Mouse (Mus musculus): ENCODE measurements around the gene Hk3. TPM values are rescaled to one million over a fixed set of nuclear protein-coding genes. Genes with fewer than 3 reads are reported as not detected.

Hk3 gene
- polyA plus RNA-seq, 1 experiment from 2014 or later, result 2.6 TPM

- 76% methylated on average over 4 of the region's 4 CpGs for WGBS
- no peak overlapping the region for H3K9ac ChIP-seq (ENCODE audit: low read length)
- no peaks in the 10 kb centered on the region for H3K27me3 ChIP-seq (ENCODE audit: control insufficient read depth, insufficient read depth, low read length)
- no peaks in the 10 kb centered on the region for H3K36me3 ChIP-seq (ENCODE audit: control insufficient read depth, insufficient read depth, low read length)
- H3K9me3 ChIP-seq (replicated peaks; ENCODE audit: control insufficient read depth, low read length), result no peaks in the 10 kb centered on the region
- no peak for ATAC-seq (ENCODE audit: insufficient read depth, low FRiP score)
- H3K4me2 ChIP-seq (ENCODE audit: low read depth, low read length), result no peak overlapping the region
- no peaks in the 10 kb centered on the region for H3K4me1 ChIP-seq (ENCODE audit: control insufficient read depth, insufficient read depth, low read length)
- H3K27ac ChIP-seq (ENCODE audit: low read length), result no peak overlapping the region
- no peak overlapping the region for H3K4me3 ChIP-seq (replicated peaks; ENCODE audit: low read length)
Measured at GRCm38 (mm10) chr13:55020051-55020450, 1.1 kb downstream of the Hk3 start.

GRCm38 (mm10) chr13:55019181-55019580 is 2.0 kb downstream of the Hk3 start:
- Histone ChIP-seq H3K9ac (ENCODE audit: low read length) (no peak overlapping the region), H3K4me2 (ENCODE audit: low read depth, low read length) (no peak overlapping the region), H3K36me3 (ENCODE audit: control insufficient read depth, insufficient read depth, low read length) (no peaks in the 10 kb centered on the region), H3K4me3 (replicated peaks; ENCODE audit: low read length) (no peak overlapping the region), H3K27ac (ENCODE audit: low read length) (no peak overlapping the region), H3K9me3 (replicated peaks; ENCODE audit: control insufficient read depth, low read length) (no peaks in the 10 kb centered on the region), H3K27me3 (ENCODE audit: control insufficient read depth, insufficient read depth, low read length) (no peaks in the 10 kb centered on the region), H3K4me1 (ENCODE audit: control insufficient read depth, insufficient read depth, low read length) (no peaks in the 10 kb centered on the region)
- 46% methylated on average over 3 of the region's 3 CpGs for WGBS
- no peak for ATAC-seq (ENCODE audit: insufficient read depth, low FRiP score)

GRCm38 (mm10) chr13:55018700-55019099 is 2.5 kb downstream of the Hk3 start:
- H3K9me3 ChIP-seq (replicated peaks; ENCODE audit: control insufficient read depth, low read length), result no peaks in the 10 kb centered on the region
- WGBS, result 83% methylated on average over 9 of the region's 9 CpGs
- no peaks in the 10 kb centered on the region for H3K4me1 ChIP-seq (ENCODE audit: control insufficient read depth, insufficient read depth, low read length)
- no peaks in the 10 kb centered on the region for H3K36me3 ChIP-seq (ENCODE audit: control insufficient read depth, insufficient read depth, low read length)
- H3K9ac ChIP-seq (ENCODE audit: low read length), result no peak overlapping the region
- H3K27ac ChIP-seq (ENCODE audit: low read length), result no peak overlapping the region
- H3K4me2 ChIP-seq (ENCODE audit: low read depth, low read length), result no peak overlapping the region
- H3K4me3 ChIP-seq (replicated peaks; ENCODE audit: low read length), result no peak overlapping the region
- no peaks in the 10 kb centered on the region for H3K27me3 ChIP-seq (ENCODE audit: control insufficient read depth, insufficient read depth, low read length)
- no peak for ATAC-seq (ENCODE audit: insufficient read depth, low FRiP score)

GRCm38 (mm10) chr13:55017898-55018599 is 3.1 kb downstream of the Hk3 start:
- Histone ChIP-seq H3K4me1 (ENCODE audit: control insufficient read depth, insufficient read depth, low read length) (no peaks in the 10 kb centered on the region), H3K27ac (ENCODE audit: low read length) (no peak overlapping the region), H3K9me3 (replicated peaks; ENCODE audit: control insufficient read depth, low read length) (no peaks in the 10 kb centered on the region), H3K27me3 (ENCODE audit: control insufficient read depth, insufficient read depth, low read length) (no peaks in the 10 kb centered on the region), H3K4me2 (ENCODE audit: low read depth, low read length) (no peak overlapping the region), H3K36me3 (ENCODE audit: control insufficient read depth, insufficient read depth, low read length) (no peaks in the 10 kb centered on the region), H3K9ac (ENCODE audit: low read length) (no peak overlapping the region), H3K4me3 (replicated peaks; ENCODE audit: low read length) (no peak overlapping the region)
- no peak for ATAC-seq (ENCODE audit: insufficient read depth, low FRiP score)
- 68% methylated on average over 8 of the region's 8 CpGs for WGBS

- ATAC-seq (ENCODE audit: insufficient read depth, low FRiP score), result no peak
- H3K4me3 ChIP-seq (replicated peaks; ENCODE audit: low read length), result no peak overlapping the region
- H3K9me3 ChIP-seq (replicated peaks; ENCODE audit: control insufficient read depth, low read length), result no peaks in the 10 kb centered on the region
- no peak overlapping the region for H3K4me2 ChIP-seq (ENCODE audit: low read depth, low read length)
- no peak overlapping the region for H3K9ac ChIP-seq (ENCODE audit: low read length)
- H3K36me3 ChIP-seq (ENCODE audit: control insufficient read depth, insufficient read depth, low read length), result no peaks in the 10 kb centered on the region
- WGBS, result 78% methylated on average over 12 of the region's 12 CpGs
- no peak overlapping the region for H3K27ac ChIP-seq (ENCODE audit: low read length)
- H3K27me3 ChIP-seq (ENCODE audit: control insufficient read depth, insufficient read depth, low read length), result no peaks in the 10 kb centered on the region
- peaks cover under 1% of the 10 kb centered on the region; the same call in 1 of the 2 replicates for H3K4me1 ChIP-seq (ENCODE audit: control insufficient read depth, insufficient read depth, low read length)
Measured at GRCm38 (mm10) chr13:55017154-55017897, 3.9 kb downstream of the Hk3 start.

- no peaks in the 10 kb centered on the region for H3K36me3 ChIP-seq (ENCODE audit: control insufficient read depth, insufficient read depth, low read length)
- no peak overlapping the region for H3K4me2 ChIP-seq (ENCODE audit: low read depth, low read length)
- no peak overlapping the region for H3K4me3 ChIP-seq (replicated peaks; ENCODE audit: low read length)
- peaks cover 3% of the 10 kb centered on the region; the same call in 1 of the 2 replicates for H3K4me1 ChIP-seq (ENCODE audit: control insufficient read depth, insufficient read depth, low read length)
- no peak overlapping the region for H3K27ac ChIP-seq (ENCODE audit: low read length)
- H3K27me3 ChIP-seq (ENCODE audit: control insufficient read depth, insufficient read depth, low read length), result no peaks in the 10 kb centered on the region
- H3K9me3 ChIP-seq (replicated peaks; ENCODE audit: control insufficient read depth, low read length), result no peaks in the 10 kb centered on the region
- 69% methylated on average over 9 of the region's 9 CpGs for WGBS
- no peak overlapping the region for H3K9ac ChIP-seq (ENCODE audit: low read length)
- no peak for ATAC-seq (ENCODE audit: insufficient read depth, low FRiP score)
Measured at GRCm38 (mm10) chr13:55014451-55014850, 6.7 kb downstream of the Hk3 start.

- Histone ChIP-seq H3K27ac (ENCODE audit: low read length) (no peak overlapping the region), H3K9me3 (replicated peaks; ENCODE audit: control insufficient read depth, low read length) (no peaks in the 10 kb centered on the region), H3K4me2 (ENCODE audit: low read depth, low read length) (no peak overlapping the region), H3K27me3 (ENCODE audit: control insufficient read depth, insufficient read depth, low read length) (no peaks in the 10 kb centered on the region), H3K9ac (ENCODE audit: low read length) (no peak overlapping the region), H3K4me1 (ENCODE audit: control insufficient read depth, insufficient read depth, low read length) (peaks cover 3% of the 10 kb centered on the region; the same call in 1 of the 2 replicates), H3K36me3 (ENCODE audit: control insufficient read depth, insufficient read depth, low read length) (no peaks in the 10 kb centered on the region), H3K4me3 (replicated peaks; ENCODE audit: low read length) (no peak overlapping the region)
- 27% methylated on average over 9 of the region's 9 CpGs for WGBS
- ATAC-seq (ENCODE audit: insufficient read depth, low FRiP score), result no peak
Measured at GRCm38 (mm10) chr13:55013702-55014344, 7.4 kb downstream of the Hk3 start.

- H3K4me2 ChIP-seq (ENCODE audit: low read depth, low read length), result no peak overlapping the region
- no peak overlapping the region for H3K4me3 ChIP-seq (replicated peaks; ENCODE audit: low read length)
- no peak overlapping the region for H3K27ac ChIP-seq (ENCODE audit: low read length)
- H3K4me1 ChIP-seq (ENCODE audit: control insufficient read depth, insufficient read depth, low read length), result peaks cover 3% of the 10 kb centered on the region; the same call in 1 of the 2 replicates
- no peaks in the 10 kb centered on the region for H3K36me3 ChIP-seq (ENCODE audit: control insufficient read depth, insufficient read depth, low read length)
- no peaks in the 10 kb centered on the region for H3K9me3 ChIP-seq (replicated peaks; ENCODE audit: control insufficient read depth, low read length)
- ATAC-seq (ENCODE audit: insufficient read depth, low FRiP score), result no peak
- WGBS, result 7% methylated on average over 14 of the region's 14 CpGs
- no peak overlapping the region for H3K9ac ChIP-seq (ENCODE audit: low read length)
- no peaks in the 10 kb centered on the region for H3K27me3 ChIP-seq (ENCODE audit: control insufficient read depth, insufficient read depth, low read length)
Measured at GRCm38 (mm10) chr13:55011981-55012478, 9.2 kb downstream of the Hk3 start.

GRCm38 (mm10) chr13:55011103-55011502 is 10.1 kb downstream of the Hk3 start:
- Histone ChIP-seq H3K9me3 (replicated peaks; ENCODE audit: control insufficient read depth, low read length) (no peaks in the 10 kb centered on the region), H3K27me3 (ENCODE audit: control insufficient read depth, insufficient read depth, low read length) (no peaks in the 10 kb centered on the region), H3K36me3 (ENCODE audit: control insufficient read depth, insufficient read depth, low read length) (no peaks in the 10 kb centered on the region), H3K4me3 (replicated peaks; ENCODE audit: low read length) (no peak overlapping the region), H3K4me1 (ENCODE audit: control insufficient read depth, insufficient read depth, low read length) (peaks cover 3% of the 10 kb centered on the region; the same call in 1 of the 2 replicates), H3K4me2 (ENCODE audit: low read depth, low read length) (no peak overlapping the region), H3K27ac (ENCODE audit: low read length) (no peak overlapping the region), H3K9ac (ENCODE audit: low read length) (no peak overlapping the region)
- ATAC-seq (ENCODE audit: insufficient read depth, low FRiP score), result no peak
- 89% methylated on average over 15 of the region's 15 CpGs for WGBS

Measured in stomach, embryonic 16.5 days (tissue).